Mouse (Mus musculus) heart, postnatal 14 days (tissue): ENCODE results near the gene Mecr. TPM values are rescaled to one million over a fixed set of nuclear protein-coding genes. Genes with fewer than 3 reads are reported as not detected.

Experiments
- DNase-seq, 2 experiments: peaks; one replicate each; pipeline ENCODE4 v3.0.0; 2021 to 2022
- intact Hi-C: fragments of 180-260 bp; cut with DNase I; formaldehyde crosslinking; loops from one replicate; pipeline ENCODE4 v1.15.1; 2025
- total RNA-seq, 2 experiments: library from RNA; stranded (reverse); gene quantifications; 2 replicates each; pipeline ENCODE4 v1.2.3; 2021

Mecr gene
- total RNA-seq, 2 experiments from 2014 or later, result 29.7 to 30.4 TPM

GRCm38 (mm10) chr4:131879692-131880091, 36.4 kb downstream of the Mecr start:
- intact Hi-C loops, result no loop called here
- no peak for DNase-seq

GRCm38 (mm10) chr4:131881306-131881705, 38.0 kb downstream of the Mecr start:
- intact Hi-C loops, result no loop called here
- no peak for DNase-seq

GRCm38 (mm10) chr4:131883571-131883970, 40.3 kb downstream of the Mecr start:
- DNase-seq, result no peak
- intact Hi-C loops, result no loop called here

GRCm38 (mm10) chr4:131885376-131885775, 42.1 kb downstream of the Mecr start:
- peak; percentile 26 to 31 for DNase-seq
- intact Hi-C loops, result no loop called here

GRCm38 (mm10) chr4:131888564-131888963, 45.3 kb downstream of the Mecr start:
- intact Hi-C loops, result no loop called here
- no peak for DNase-seq

- DNase-seq, result no peak
These were observed 47.4 kb downstream of the Mecr start for GRCm38 (mm10) chr4:131890692-131891091.

GRCm38 (mm10) chr4:131897109-131897508, 53.8 kb downstream of the Mecr start:
- intact Hi-C loops, result no loop called here

More at GRCm38 (mm10) chr4:131890692-131891091, 47.4 kb downstream of the Mecr start:
- intact Hi-C loops, result no loop called here

GRCm38 (mm10) chr4:131897787-131898186, 54.5 kb downstream of the Mecr start:
- intact Hi-C loops, result no loop called here
- no peak for DNase-seq

More at GRCm38 (mm10) chr4:131897109-131897508, 53.8 kb downstream of the Mecr start:
- DNase-seq, result no peak

GRCm38 (mm10) chr4:131898503-131899179, 55.4 kb downstream of the Mecr start:
- DNase-seq, result peak in 1 of 2 experiments; percentile 44
- intact Hi-C loops, result no loop called here

GRCm38 (mm10) chr4:131899180-131899554, 55.9 kb downstream of the Mecr start:
- peak in 1 of 2 experiments; percentile 47 for DNase-seq
- intact Hi-C loops, result no loop called here

- no peak for DNase-seq
- intact Hi-C loops, result no loop called here
These were observed 57.8 kb downstream of the Mecr start for GRCm38 (mm10) chr4:131901090-131901489.

- intact Hi-C loops, result loop anchor here (2.0 kb wide), 1 partner anchor 44 kb away; no protein-coding TSS in a partner anchor
These were observed 61.2 kb downstream of the Mecr start for GRCm38 (mm10) chr4:131904478-131904877.

GRCm38 (mm10) chr4:131906423-131906822, 63.2 kb downstream of the Mecr start:
- no peak for DNase-seq
- intact Hi-C loops, result no loop called here

More at GRCm38 (mm10) chr4:131904478-131904877, 61.2 kb downstream of the Mecr start:
- peak; percentile 35 to 63 for DNase-seq

- intact Hi-C loops, result no loop called here
- DNase-seq, result no peak
These were observed 64.6 kb downstream of the Mecr start for GRCm38 (mm10) chr4:131907912-131908311.

GRCm38 (mm10) chr4:131910237-131910994, 67.1 kb downstream of the Mecr start:
- intact Hi-C loops, result no loop called here
- no peak for DNase-seq

GRCm38 (mm10) chr4:131911521-131911920, 68.3 kb downstream of the Mecr start:
- no peak for DNase-seq
- intact Hi-C loops, result no loop called here

- intact Hi-C loops, result no loop called here
- no peak for DNase-seq
These were observed 70.3 kb downstream of the Mecr start for GRCm38 (mm10) chr4:131913526-131913925.

- intact Hi-C loops, result no loop called here
- DNase-seq, result no peak
These were observed 70.9 kb downstream of the Mecr start for GRCm38 (mm10) chr4:131914046-131914643.

GRCm38 (mm10) chr4:131914891-131915469, 71.7 kb downstream of the Mecr start:
- DNase-seq, result no peak
- intact Hi-C loops, result loop anchor here (5.0 kb wide), 3 partner anchors 52 to 162 kb away; partner anchors contain the start of gene Epb41

- intact Hi-C loops, result loop anchor here (2.0 to 5.0 kb wide), 4 partner anchors 51 to 161 kb away; partner anchors contain the start of gene Epb41
- no peak for DNase-seq
These were observed 72.6 kb downstream of the Mecr start for GRCm38 (mm10) chr4:131915821-131916328.
